Mouse (Mus musculus): ENCODE measurements around the gene Trappc1.

Gene Trappc1

GRCm38 (mm10) chr11:69369990-69370816 lies 46.4 kb downstream of the Trappc1 start:
- DNase-seq (ENCODE audit: low read depth), result no peak

GRCm38 (mm10) chr11:69370817-69371215 lies 47.0 kb downstream of the Trappc1 start:
- no peak for DNase-seq (ENCODE audit: low read depth)

- DNase-seq (ENCODE audit: low read depth), result no peak
Observed at GRCm38 (mm10) chr11:69371601-69372000, 47.8 kb downstream of the Trappc1 start.

GRCm38 (mm10) chr11:69372056-69372779 lies 48.4 kb downstream of the Trappc1 start:
- DNase-seq (ENCODE audit: low read depth), result no peak

GRCm38 (mm10) chr11:69372780-69373170 lies 49.0 kb downstream of the Trappc1 start:
- no peak for DNase-seq (ENCODE audit: low read depth)

GRCm38 (mm10) chr11:69373223-69373965 lies 49.6 kb downstream of the Trappc1 start:
- DNase-seq (ENCODE audit: low read depth), result no peak
